Comparison of ENCODE assay signal across 21 mouse cellular contexts in the genomic region with DNA sequence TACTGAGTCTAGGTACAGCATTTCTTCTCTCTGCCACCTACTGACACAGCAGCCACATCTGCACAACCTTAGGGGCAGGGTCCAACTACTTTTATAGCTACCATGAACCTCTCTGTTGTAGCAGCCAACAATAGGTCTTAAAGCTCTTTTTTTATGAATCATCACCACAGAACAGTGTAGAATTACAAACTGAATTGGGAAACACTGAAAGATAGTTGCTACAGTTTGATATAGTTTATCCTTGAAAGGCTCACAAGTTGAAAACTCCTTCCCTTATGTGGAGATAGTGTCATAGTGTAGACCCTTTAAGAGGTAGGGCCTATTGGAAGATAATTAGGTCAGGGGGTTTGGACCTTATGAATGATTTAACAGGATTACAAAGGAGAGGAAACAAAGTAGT.
DNase-seq lines count a peak whose midpoint lies in the region; ATAC-seq and TF ChIP-seq lines count a peak whose summit lies in the region.
"Had no signal": no experiment of that assay in that cellular context is flagged by ENCODE, and none has a peak within 500 bp of the region (broad histone marks: within the 10 kb centered on the region; RNA-seq: fewer than 3 reads in every experiment).

No protein-coding gene starts in this region.

- no peak for TF ChIP-seq CTCF in C2C12 (IDR thresholded peaks at IDR 0.05; ENCODE audit: control insufficient read depth, insufficient read depth, insufficient read length)

- no peak for TF ChIP-seq POLR2A in myocyte (IDR thresholded peaks at IDR 0.05; ENCODE audit: insufficient read length, low read depth)

- H3K4me3 ChIP-seq in C2C12 (ENCODE audit: insufficient read depth, poor library complexity, severe bottlenecking) = no peak overlapping the region
- H3K4me3 ChIP-seq in myocyte = no peak overlapping the region

- no peak for DNase-seq in natural killer cell, adult 2 months (ENCODE audit: low spot score in 2 of 2)
- DNase-seq: adrenal gland, adult 2 months; adrenal gland, adult 8-10 months; adrenal gland, postnatal 10 days; adrenal gland, postnatal 14 days; adrenal gland, postnatal 25 days; adrenal gland, postnatal 36 days; B cell, adult 2 months; cerebellum, adult 11 months; cerebellum, adult 11-12 months; cerebellum, adult 18-20 months; cerebellum, adult 2 months; cerebellum, adult 8-10 months had no signal

- H3ac ChIP-seq in C2C12 (ENCODE audit: control insufficient read depth, insufficient read length, low read depth) (no peak overlapping the region), myocyte (ENCODE audit: control insufficient read depth, insufficient read length) (no peak overlapping the region)

- H3K79me3 ChIP-seq in C2C12 (ENCODE audit: low read depth) = no peaks in the 10 kb centered on the region

- H3K4me2 ChIP-seq in myocyte (ENCODE audit: low read depth) = no peak overlapping the region

- H3K36me3 ChIP-seq in C2C12 (ENCODE audit: control insufficient read depth, insufficient read depth) = no peaks in the 10 kb centered on the region
- H3K36me3 ChIP-seq in myocyte (ENCODE audit: control insufficient read depth, insufficient read depth) = no peaks in the 10 kb centered on the region
- H3K36me3 ChIP-seq: G1E had no signal

- no peak for ATAC-seq in cerebellum, adult (ENCODE audit: insufficient number of reproducible peaks, low FRiP score, low TSS enrichment)
- ATAC-seq: activated CD4-positive, CD25-positive, alpha-beta regulatory T cell, adult 4 months; CD4-positive, CD25-positive, alpha-beta regulatory T cell, adult 4 months; Patski had no signal

- H3K79me2 ChIP-seq in C2C12 (ENCODE audit: control insufficient read depth, insufficient read depth) (no peaks in the 10 kb centered on the region), myocyte (ENCODE audit: control insufficient read depth, insufficient read depth) (no peaks in the 10 kb centered on the region)

- no peaks in the 10 kb centered on the region for H3K27me3 ChIP-seq in C2C12 (ENCODE audit: control insufficient read depth, insufficient read depth, insufficient read length)
- no peaks in the 10 kb centered on the region for H3K27me3 ChIP-seq in myocyte (ENCODE audit: control insufficient read depth, insufficient read depth, insufficient read length)
- H3K27me3 ChIP-seq: CH12.LX, Patski had no signal

TF ChIP-seq in C2C12, 6 proteins besides CTCF, POLR2A, EP300 and RAD21:
- TF ChIP-seq USF1 (IDR thresholded peaks at IDR 0.05; ENCODE audit: low read depth) (no peak), MYOD1 (IDR thresholded peaks at IDR 0.05; ENCODE audit: control insufficient read depth, insufficient read length, low read depth) (no peak), FOSL1 (IDR thresholded peaks at IDR 0.05; ENCODE audit: insufficient read depth, low read length, poor library complexity, severe bottlenecking) (no peak), CEBPB (IDR thresholded peaks at IDR 0.05; ENCODE audit: low read depth) (peak; percentile 65), MYOG (IDR thresholded peaks at IDR 0.05; ENCODE audit: control insufficient read depth, extremely low read depth, insufficient read length) (no peak), MAX (IDR thresholded peaks at IDR 0.05) (no peak)

TF ChIP-seq in myocyte, 11 proteins besides CTCF, POLR2A, EP300 and RAD21:
- TF ChIP-seq CEBPB (IDR thresholded peaks at IDR 0.05; ENCODE audit: insufficient read depth, poor library complexity, severe bottlenecking) (peak; percentile 58; the same call in 1 of the 2 replicates), MYOD1 (IDR thresholded peaks at IDR 0.05; ENCODE audit: control insufficient read depth in 1 of 3, insufficient read length in 2 of 3, low read depth in 2 of 3) (no peak), REST (IDR thresholded peaks at IDR 0.05; ENCODE audit: insufficient read depth, insufficient read length) (no peak)
